Mouse (Mus musculus) limb, embryonic 12.5 days (tissue): ENCODE data around the gene Lrig1. TPM values are rescaled to one million over a fixed set of nuclear protein-coding genes. Genes with fewer than 3 reads are reported as not detected.
A peak's percentile ranks its signal among the peaks of the same experiment; 100 is the strongest.

ENCODE experiments used
- ATAC-seq: fragments of 200-750 bp; cut with Nextera tagmentation; 2 replicates; pipeline ENCODE4 v1.8.0; 2017; ENCODE audit warnings: low read depth, moderate TSS enrichment; ENCODE audit not compliant: insufficient number of reproducible peaks, insufficient read depth, low FRiP score, low TSS enrichment
- H3K27ac ChIP-seq: fragments of 300-500 bp; sonication (generic); 2 replicates; pipeline ENCODE4 v1.5.1; 2016; ENCODE audit warnings: mild to moderate bottlenecking, moderate library complexity
- H3K27me3 ChIP-seq: fragments of 300-500 bp; sonication (generic); 2 replicates; pipeline ENCODE4 v1.6.1; 2016; ENCODE audit warnings: mild to moderate bottlenecking, moderate library complexity
- H3K36me3 ChIP-seq: fragments of 300-500 bp; sonication (generic); 2 replicates; pipeline ENCODE4 v1.6.1; 2016; ENCODE audit warnings: mild to moderate bottlenecking, moderate library complexity
- H3K4me1 ChIP-seq: fragments of 300-500 bp; sonication (generic); replicated peaks from 2 replicates; pipeline ENCODE4 v1.6.1; 2016
- H3K4me2 ChIP-seq: fragments of 300-500 bp; sonication (generic); 2 replicates; pipeline ENCODE4 v1.6.1; 2016; ENCODE audit warnings: mild to moderate bottlenecking, moderate library complexity
- H3K4me3 ChIP-seq: fragments of 300-500 bp; sonication (generic); replicated peaks from 2 replicates; pipeline ENCODE4 v1.5.1; 2016; ENCODE audit warnings: mild to moderate bottlenecking
- H3K9ac ChIP-seq: fragments of 300-500 bp; sonication (generic); replicated peaks from 2 replicates; pipeline ENCODE4 v1.6.1; 2016; ENCODE audit warnings: mild to moderate bottlenecking, moderate library complexity
- H3K9me3 ChIP-seq: fragments of 300-500 bp; sonication (generic); 2 replicates; pipeline ENCODE4 v1.6.1; 2016; ENCODE audit warnings: mild to moderate bottlenecking, moderate library complexity
- WGBS: fragments of 180-500 bp; shearing (Covaris S2); methylation state at CpG from one replicate; pipeline ENCODE4 v1.1.7; 2016; 5-methylcytosine and 5-hydroxymethylcytosine counted together
- polyA plus RNA-seq: library from polyadenylated mRNA; unstranded; fragments of >200 nt; fragmentation: Nextera tagmentation; extraction: Ambion mirVana; gene quantifications from 2 replicates; pipeline ENCODE4 v1.2.1, GENCODE M21; 2016

Lrig1 gene
- polyA plus RNA-seq, 1 experiment from 2014 or later = 20.5 TPM

DNA sequence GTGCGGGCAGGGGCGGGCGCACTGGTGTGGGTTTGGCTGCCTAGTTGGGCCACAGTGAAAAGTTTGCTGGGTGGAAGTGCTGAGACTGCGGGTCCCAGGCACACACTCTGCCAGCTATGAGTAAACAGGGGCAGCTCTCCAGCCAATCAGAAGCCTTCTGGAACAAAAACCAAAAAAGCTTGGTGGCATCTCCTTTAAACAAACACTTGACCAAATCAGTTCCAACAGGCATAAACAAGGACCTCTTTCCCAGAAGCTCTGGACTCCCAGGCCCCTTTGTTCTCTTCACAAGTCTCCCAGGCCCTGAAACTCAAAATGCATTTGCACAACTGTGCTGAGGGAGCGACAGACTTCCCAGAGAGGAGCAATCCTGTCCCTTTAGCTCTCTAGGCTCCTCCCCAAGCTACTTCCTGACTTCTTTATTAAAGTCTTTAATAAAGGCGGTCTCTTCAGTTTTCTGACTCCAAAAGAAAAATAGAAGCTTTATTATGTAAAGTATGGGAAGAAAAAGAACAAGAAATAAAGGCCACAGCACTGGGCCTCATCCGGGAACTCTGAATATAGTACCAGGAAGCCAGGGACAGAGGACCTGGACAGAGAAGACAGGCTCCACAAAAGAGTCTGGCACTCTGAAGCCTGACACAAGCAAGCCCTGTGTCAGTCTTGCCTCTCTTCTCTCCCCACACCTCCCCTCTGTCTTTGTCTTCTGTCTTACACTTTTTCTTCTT, 68.7 kb downstream of the Lrig1 start:
- WGBS = 67% methylated on average over 7 of the region's 7 CpGs
- Histone ChIP-seq H3K4me3 (no peak overlapping the region), H3K27me3 (peaks cover 16% of the 10 kb centered on the region), H3K4me2 (no peak overlapping the region), H3K36me3 (peaks cover 11% of the 10 kb centered on the region; the same call in 1 of the 2 replicates), H3K27ac (peak overlapping the region; percentile 29), H3K9me3 (no peaks in the 10 kb centered on the region), H3K9ac (no peak overlapping the region), H3K4me1 (peaks cover 83% of the 10 kb centered on the region)
- ATAC-seq = no peak

GRCm38 (mm10) chr6:94628787-94629186, 71.2 kb downstream of the Lrig1 start:
- Histone ChIP-seq H3K9me3 (no peaks in the 10 kb centered on the region), H3K4me2 (0 out of 2 replicates have a peak overlapping the region, but pooled peaks have one; percentile 42), H3K36me3 (peaks cover 35% of the 10 kb centered on the region), H3K9ac (no peak overlapping the region; the same call in 1 of the 2 replicates), H3K27me3 (peaks cover 33% of the 10 kb centered on the region), H3K27ac (peak overlapping the region; percentile 87; the same call in 1 of the 2 replicates), H3K4me3 (no peak overlapping the region), H3K4me1 (peaks cover 79% of the 10 kb centered on the region)
- 44% methylated on average over 6 of the region's 6 CpGs for WGBS
- no peak for ATAC-seq

GRCm38 (mm10) chr6:94627714-94628595, 72.0 kb downstream of the Lrig1 start:
- peaks cover 76% of the 10 kb centered on the region for H3K4me1 ChIP-seq
- peaks cover 35% of the 10 kb centered on the region for H3K27me3 ChIP-seq
- peak overlapping the region; percentile 42 for H3K4me2 ChIP-seq
- H3K36me3 ChIP-seq = peaks cover 43% of the 10 kb centered on the region
- H3K4me3 ChIP-seq = no peak overlapping the region
- WGBS = 8% methylated on average over 15 of the region's 15 CpGs
- no peak overlapping the region for H3K9ac ChIP-seq
- peak overlapping the region; percentile 87 for H3K27ac ChIP-seq
- ATAC-seq = peak; percentile 85
- no peaks in the 10 kb centered on the region for H3K9me3 ChIP-seq

- Histone ChIP-seq H3K4me3 (no peak overlapping the region), H3K9me3 (no peaks in the 10 kb centered on the region), H3K4me1 (peaks cover 67% of the 10 kb centered on the region), H3K27ac (no peak overlapping the region), H3K9ac (no peak overlapping the region), H3K27me3 (peaks cover 37% of the 10 kb centered on the region), H3K36me3 (peaks cover 55% of the 10 kb centered on the region), H3K4me2 (no peak overlapping the region)
- peak; percentile 3; the same call in 1 of the 2 replicates for ATAC-seq
- 16% methylated on average over 2 of the region's 2 CpGs for WGBS
Observed at GRCm38 (mm10) chr6:94626807-94627206, 73.2 kb downstream of the Lrig1 start.

GRCm38 (mm10) chr6:94625896-94626295, 74.1 kb downstream of the Lrig1 start:
- peaks cover 58% of the 10 kb centered on the region for H3K4me1 ChIP-seq
- 0 out of 2 replicates have a peak overlapping the region, but pooled peaks have one; percentile 66 for H3K27ac ChIP-seq
- H3K36me3 ChIP-seq = peaks cover 64% of the 10 kb centered on the region
- no peak for ATAC-seq
- WGBS = 27% methylated on average over 5 of the region's 5 CpGs
- H3K4me2 ChIP-seq = no peak overlapping the region
- no peak overlapping the region for H3K9ac ChIP-seq
- H3K4me3 ChIP-seq = no peak overlapping the region
- H3K9me3 ChIP-seq = no peaks in the 10 kb centered on the region
- H3K27me3 ChIP-seq = peaks cover 42% of the 10 kb centered on the region

DNA sequence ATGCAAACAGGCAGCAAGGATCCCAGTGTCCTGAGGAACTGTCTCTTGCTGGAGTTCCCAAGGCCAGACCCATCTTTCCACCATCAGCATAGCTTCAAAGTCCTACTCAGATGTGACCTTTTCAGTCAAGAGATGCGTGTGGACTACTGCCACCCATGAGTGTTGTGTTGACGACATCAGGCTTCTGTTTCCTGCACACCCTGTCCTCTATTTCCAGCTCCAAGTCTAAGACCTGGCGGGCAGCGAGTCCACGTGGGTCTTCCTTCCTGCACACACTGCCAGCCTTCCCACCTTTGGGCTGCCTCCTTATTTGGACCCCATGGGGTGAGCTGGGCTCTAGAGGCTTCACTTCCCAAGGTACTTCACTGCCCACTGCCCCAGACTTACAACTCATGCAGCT, 75.4 kb downstream of the Lrig1 start:
- Histone ChIP-seq H3K36me3 (peaks cover 71% of the 10 kb centered on the region), H3K9me3 (no peaks in the 10 kb centered on the region), H3K4me1 (peaks cover 50% of the 10 kb centered on the region), H3K27ac (no peak overlapping the region), H3K27me3 (peaks cover 31% of the 10 kb centered on the region), H3K4me2 (no peak overlapping the region), H3K4me3 (no peak overlapping the region), H3K9ac (no peak overlapping the region)
- no peak for ATAC-seq
- 93% methylated on average over 5 of the region's 5 CpGs for WGBS

DNA sequence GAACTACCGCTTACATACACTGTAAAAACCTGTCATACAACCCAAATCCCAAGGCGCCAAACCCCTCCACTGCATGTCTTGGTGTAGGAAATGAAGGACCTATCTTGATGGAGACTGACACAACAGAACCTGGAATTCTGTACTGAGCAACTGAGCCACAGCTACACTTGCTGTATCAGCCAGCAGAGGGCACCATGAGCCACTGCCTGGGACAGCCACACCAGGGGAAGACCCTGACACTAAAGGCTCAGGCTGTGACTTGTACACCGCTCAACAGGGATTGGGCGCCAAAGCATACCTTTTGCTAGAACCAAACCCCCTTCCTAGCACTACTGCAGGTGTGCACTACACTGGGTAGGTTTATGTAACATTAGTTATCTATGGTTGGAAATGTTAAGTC, 77.0 kb downstream of the Lrig1 start:
- Histone ChIP-seq H3K4me3 (no peak overlapping the region), H3K9ac (no peak overlapping the region), H3K36me3 (peaks cover 82% of the 10 kb centered on the region), H3K4me1 (peaks cover 50% of the 10 kb centered on the region), H3K27ac (no peak overlapping the region), H3K4me2 (no peak overlapping the region), H3K27me3 (peaks cover 30% of the 10 kb centered on the region), H3K9me3 (no peaks in the 10 kb centered on the region)
- ATAC-seq = no peak
- 83% methylated on average over 4 of the region's 4 CpGs for WGBS

GRCm38 (mm10) chr6:94620801-94621301, 79.1 kb downstream of the Lrig1 start:
- Histone ChIP-seq H3K9me3 (no peaks in the 10 kb centered on the region), H3K4me3 (no peak overlapping the region), H3K36me3 (peaks cover 95% of the 10 kb centered on the region), H3K27ac (no peak overlapping the region), H3K27me3 (peaks cover 26% of the 10 kb centered on the region), H3K9ac (no peak overlapping the region), H3K4me2 (no peak overlapping the region), H3K4me1 (peaks cover 42% of the 10 kb centered on the region)
- ATAC-seq = no peak
- 81% methylated on average over 9 of the region's 9 CpGs for WGBS

GRCm38 (mm10) chr6:94620287-94620686, 79.7 kb downstream of the Lrig1 start:
- no peak for ATAC-seq
- Histone ChIP-seq H3K27me3 (peaks cover 23% of the 10 kb centered on the region), H3K27ac (no peak overlapping the region), H3K36me3 (peaks cover 96% of the 10 kb centered on the region), H3K9ac (no peak overlapping the region), H3K4me3 (no peak overlapping the region), H3K4me2 (no peak overlapping the region), H3K9me3 (no peaks in the 10 kb centered on the region), H3K4me1 (peaks cover 36% of the 10 kb centered on the region)
- 75% methylated on average over 6 of the region's 6 CpGs for WGBS

- 56% methylated on average over 5 of the region's 5 CpGs for WGBS
- Histone ChIP-seq H3K4me3 (no peak overlapping the region), H3K27me3 (peaks cover 9% of the 10 kb centered on the region), H3K9ac (no peak overlapping the region), H3K36me3 (peaks cover 95% of the 10 kb centered on the region), H3K4me1 (peaks cover 39% of the 10 kb centered on the region), H3K9me3 (no peaks in the 10 kb centered on the region), H3K27ac (peak overlapping the region; percentile 30; the same call in 1 of the 2 replicates), H3K4me2 (no peak overlapping the region)
- ATAC-seq = no peak
Observed at GRCm38 (mm10) chr6:94618671-94619070, 81.3 kb downstream of the Lrig1 start.

GRCm38 (mm10) chr6:94615936-94616335, 84.0 kb downstream of the Lrig1 start:
- H3K4me2 ChIP-seq = no peak overlapping the region
- peaks cover 51% of the 10 kb centered on the region for H3K4me1 ChIP-seq
- no peak overlapping the region for H3K4me3 ChIP-seq
- peaks cover 95% of the 10 kb centered on the region for H3K36me3 ChIP-seq
- H3K9ac ChIP-seq = no peak overlapping the region
- ATAC-seq = no peak
- no peaks in the 10 kb centered on the region for H3K27me3 ChIP-seq
- WGBS = 83% methylated on average over 4 of the region's 4 CpGs
- H3K27ac ChIP-seq = no peak overlapping the region
- no peaks in the 10 kb centered on the region for H3K9me3 ChIP-seq
